Mouse (Mus musculus) myocyte (in vitro differentiated cells): ENCODE measurements around the gene Foxk1. TPM values are rescaled to one million over a fixed set of nuclear protein-coding genes. Genes with fewer than 3 reads are reported as not detected.

Source experiments
- H3K27me3 ChIP-seq: one replicate; pipeline ENCODE4 v1.6.1; 2011; ENCODE audit not compliant: control insufficient read depth, insufficient read depth, insufficient read length
- H3K36me3 ChIP-seq: one replicate; pipeline ENCODE4 v1.6.1; 2011; ENCODE audit not compliant: control insufficient read depth, insufficient read depth
- H3K4me2 ChIP-seq: one replicate; pipeline ENCODE4 v1.6.1; 2011; ENCODE audit warnings: low read depth, control low read depth
- H3K4me3 ChIP-seq: one replicate; pipeline ENCODE4 v1.5.1; 2011; ENCODE audit warnings: mild to moderate bottlenecking, control low read depth, moderate library complexity
- H3K79me2 ChIP-seq: one replicate; pipeline ENCODE4 v1.6.1; 2011; ENCODE audit not compliant: control insufficient read depth, insufficient read depth
- H3ac ChIP-seq: one replicate; pipeline ENCODE4 v1.6.1; 2011; ENCODE audit not compliant: control insufficient read depth, insufficient read length
- CEBPB ChIP-seq: IDR thresholded peaks from 2 replicates; pipeline ENCODE4 v1.6.1; 2011; ENCODE audit warnings: mild to moderate bottlenecking, moderate library complexity; ENCODE audit not compliant: poor library complexity, insufficient read depth, severe bottlenecking
- E2F4 ChIP-seq: IDR thresholded peaks from one replicate; pipeline ENCODE4 v1.6.1; 2011; ENCODE audit warnings: mild to moderate bottlenecking, control low read depth, moderate library complexity; ENCODE audit not compliant: insufficient read depth
- MAX ChIP-seq: IDR thresholded peaks from one replicate; pipeline ENCODE4 v1.6.1; 2011; ENCODE audit warnings: low read depth, mild to moderate bottlenecking, control low read depth
- MYOD1 ChIP-seq, 3 experiments: IDR thresholded peaks; one replicate each; pipeline ENCODE4 v1.6.1; 2011; ENCODE audit warnings: control low read depth in 2 of 3, low read depth in 2 of 3, mild to moderate bottlenecking in 2 of 3, moderate library complexity in 1 of 3; ENCODE audit not compliant: insufficient read length in 2 of 3, control insufficient read depth in 1 of 3
- MYOG ChIP-seq, 3 experiments: IDR thresholded peaks; one replicate each; pipeline ENCODE4 v1.6.1; 2011; ENCODE audit warnings: control low read depth in 2 of 3, low read depth in 2 of 3, mild to moderate bottlenecking in 2 of 3; ENCODE audit not compliant: insufficient read length in 2 of 3, control insufficient read depth in 1 of 3, insufficient read depth in 1 of 3
- POLR2A ChIP-seq: IDR thresholded peaks from one replicate; pipeline ENCODE4 v1.6.1; 2011; ENCODE audit warnings: low read depth, mild to moderate bottlenecking, control low read depth, moderate library complexity; ENCODE audit not compliant: insufficient read length
- POLR2AphosphoS2 ChIP-seq: IDR thresholded peaks from one replicate; pipeline ENCODE4 v1.6.1; 2011; ENCODE audit warnings: low read depth, control low read depth; ENCODE audit not compliant: insufficient read length
- REST ChIP-seq: IDR thresholded peaks from one replicate; pipeline ENCODE4 v1.6.1; 2011; ENCODE audit warnings: mild to moderate bottlenecking, control low read depth, moderate library complexity; ENCODE audit not compliant: insufficient read depth, insufficient read length
- SRF ChIP-seq: IDR thresholded peaks from one replicate; pipeline ENCODE4 v1.6.1; 2011; ENCODE audit warnings: low read depth; ENCODE audit not compliant: control insufficient read depth, insufficient read length
- TCF12 ChIP-seq: IDR thresholded peaks from one replicate; pipeline ENCODE4 v1.6.1; 2011; ENCODE audit warnings: mild to moderate bottlenecking, control low read depth; ENCODE audit not compliant: poor library complexity, insufficient read depth, severe bottlenecking
- TCF3 ChIP-seq: IDR thresholded peaks from one replicate; pipeline ENCODE4 v1.6.1; 2011; ENCODE audit warnings: low read depth, control low read depth; ENCODE audit not compliant: insufficient read length
- USF1 ChIP-seq: IDR thresholded peaks from one replicate; pipeline ENCODE4 v1.6.1; 2011; ENCODE audit warnings: low read depth, mild to moderate bottlenecking, control low read depth, moderate library complexity
- polyA plus RNA-seq: library from polyadenylated mRNA; unstranded; fragments of >200 nt; fragmentation: generic; extraction: Trizol; gene quantifications from one replicate; pipeline ENCODE4 v1.2.1, GENCODE M21; 2012; ENCODE audit warnings: missing spikeins

Foxk1 gene
- polyA plus RNA-seq, 1 experiment: 10.4 TPM

DNA sequence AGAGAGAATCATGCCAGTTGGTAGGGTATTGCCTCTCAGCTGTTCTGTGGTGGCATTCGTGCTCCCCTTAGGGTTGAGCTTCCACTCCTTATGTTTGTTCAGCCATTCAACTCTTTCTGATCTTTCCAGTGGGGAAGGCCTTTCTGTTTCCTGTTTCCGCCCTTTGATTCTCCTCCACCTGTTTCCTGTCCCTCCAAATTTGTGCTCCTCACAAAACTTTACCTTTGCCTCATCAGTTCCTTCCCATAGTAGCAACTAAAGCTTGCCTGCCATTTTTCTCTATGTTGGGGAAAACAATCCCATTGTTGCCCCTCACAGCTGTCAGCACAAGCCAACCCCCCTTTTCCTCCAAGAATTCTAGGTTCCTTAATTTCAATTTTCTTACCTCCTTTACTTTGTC is 23.2 kb upstream of the Foxk1 start:
- no peaks in the 10 kb centered on the region for H3K79me2 ChIP-seq
- no peak overlapping the region for H3K4me2 ChIP-seq
- H3K36me3 ChIP-seq: no peaks in the 10 kb centered on the region
- no peak overlapping the region for H3K4me3 ChIP-seq
- H3K27me3 ChIP-seq: no peaks in the 10 kb centered on the region
- TF ChIP-seq CEBPB (no peak), TCF12 (no peak), POLR2AphosphoS2 (no peak), REST (no peak), USF1 (no peak), MYOG (IDR thresholded peaks at IDR 0.05; ENCODE audit: control insufficient read depth in 1 of 3, insufficient read depth in 1 of 3, insufficient read length in 2 of 3, low read depth in 2 of 3) (no peak), SRF (no peak), POLR2A (no peak), MAX (no peak), TCF3 (no peak), MYOD1 (IDR thresholded peaks at IDR 0.05; ENCODE audit: control insufficient read depth in 1 of 3, insufficient read length in 2 of 3, low read depth in 2 of 3) (no peak), E2F4 (no peak)
- no peak overlapping the region for H3ac ChIP-seq

DNA sequence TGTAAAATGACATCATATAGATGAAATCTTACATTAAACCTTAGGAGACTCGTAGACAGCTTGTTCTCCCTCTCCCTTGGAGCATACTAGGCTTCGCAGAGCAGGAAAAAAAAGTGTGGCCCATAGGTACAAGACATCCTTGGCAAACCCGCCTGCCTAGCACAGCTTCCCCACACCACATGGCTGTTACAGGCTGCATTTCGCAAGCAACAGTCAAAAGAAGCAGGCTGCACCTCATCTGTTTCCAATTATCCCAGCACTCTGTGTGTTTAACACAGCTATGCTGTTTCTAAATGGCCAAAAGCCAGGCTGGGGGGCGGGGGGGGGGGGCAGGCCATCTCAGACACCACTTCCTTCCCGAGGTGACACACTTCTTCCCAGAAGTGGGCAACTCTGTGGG is 20.8 kb upstream of the Foxk1 start:
- peak overlapping the region; percentile 27 for H3K4me2 ChIP-seq
- no peaks in the 10 kb centered on the region for H3K79me2 ChIP-seq
- H3ac ChIP-seq: no peak overlapping the region
- no peak overlapping the region for H3K4me3 ChIP-seq
- no peaks in the 10 kb centered on the region for H3K36me3 ChIP-seq
- H3K27me3 ChIP-seq: no peaks in the 10 kb centered on the region
- TF ChIP-seq CEBPB (peak; percentile 79), REST (no peak)

DNA sequence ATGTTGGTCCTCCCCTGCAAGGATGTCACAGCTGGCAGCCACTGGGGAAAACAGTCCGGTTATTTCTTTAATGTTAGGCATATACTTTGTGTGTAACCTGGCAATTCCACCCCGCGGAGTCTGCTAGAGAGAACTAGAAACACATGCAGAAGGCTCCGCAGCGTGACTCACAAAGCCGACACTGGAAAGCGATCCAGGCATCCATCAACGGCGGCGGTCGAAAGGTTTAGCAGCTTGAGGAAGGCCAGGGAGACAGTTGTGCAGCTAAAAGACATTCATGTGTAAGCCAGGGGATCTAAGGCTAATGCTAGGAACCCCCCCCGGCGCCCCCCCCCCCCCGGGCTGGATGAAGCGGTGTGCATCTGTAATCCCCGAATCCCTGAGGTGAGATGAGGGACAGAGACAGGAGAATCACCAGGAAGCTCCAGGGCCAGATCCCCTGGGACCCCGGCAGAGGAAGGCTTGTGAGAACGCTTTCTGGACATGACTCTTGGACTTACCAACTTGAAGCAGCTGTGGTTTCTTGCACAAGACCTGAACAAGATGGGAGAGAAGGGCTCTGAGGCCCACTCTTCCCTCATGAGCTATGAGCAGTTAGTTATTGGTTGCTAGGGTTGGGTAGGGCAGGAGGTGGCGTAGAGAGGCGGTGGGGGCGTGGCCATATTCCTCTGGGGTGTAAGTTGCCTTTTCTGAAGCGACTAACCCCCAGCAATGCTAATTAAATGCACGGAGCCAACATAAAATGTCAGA is 16.2 kb upstream of the Foxk1 start:
- no peaks in the 10 kb centered on the region for H3K36me3 ChIP-seq
- no peak overlapping the region for H3ac ChIP-seq
- no peaks in the 10 kb centered on the region for H3K79me2 ChIP-seq
- H3K4me2 ChIP-seq: peak overlapping the region; percentile 38
- TF ChIP-seq TCF12: no peak
- no peak for TF ChIP-seq SRF
- TF ChIP-seq POLR2AphosphoS2: no peak
- no peak for TF ChIP-seq CEBPB
- no peak for TF ChIP-seq TCF3
- TF ChIP-seq MAX: no peak
- TF ChIP-seq USF1: no peak
- no peak overlapping the region for H3K4me3 ChIP-seq
- no peaks in the 10 kb centered on the region for H3K27me3 ChIP-seq

DNA sequence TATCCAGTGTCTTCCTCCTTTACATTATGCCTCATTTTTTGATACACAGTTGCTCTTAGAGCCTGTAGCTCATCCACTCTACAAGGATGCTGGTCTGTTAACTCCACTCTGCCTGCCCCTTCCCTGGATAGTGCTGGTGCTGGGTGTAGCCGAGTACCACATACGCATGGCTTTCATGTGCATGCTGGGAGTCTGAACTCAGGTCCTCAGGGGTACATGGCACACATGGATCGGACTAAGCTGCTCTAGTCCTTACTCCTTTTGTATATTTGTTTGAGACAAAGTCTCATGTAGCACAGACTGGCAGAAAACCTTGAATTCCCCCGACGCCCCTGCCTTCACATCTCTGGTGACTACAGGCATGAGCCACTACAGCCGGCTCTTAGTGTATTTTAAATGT is 15.0 kb upstream of the Foxk1 start:
- TF ChIP-seq POLR2A: no peak
- TF ChIP-seq TCF3: no peak
- no peak for TF ChIP-seq E2F4
- no peak for TF ChIP-seq SRF
- TF ChIP-seq MAX: no peak
- no peak for TF ChIP-seq USF1
- TF ChIP-seq CEBPB: no peak
- TF ChIP-seq TCF12: no peak
- TF ChIP-seq POLR2AphosphoS2: no peak
- TF ChIP-seq REST: no peak
- TF ChIP-seq MYOD1 (IDR thresholded peaks at IDR 0.05; ENCODE audit: control insufficient read depth in 1 of 3, insufficient read length in 2 of 3, low read depth in 2 of 3): no peak
- TF ChIP-seq MYOG (IDR thresholded peaks at IDR 0.05; ENCODE audit: control insufficient read depth in 1 of 3, insufficient read depth in 1 of 3, insufficient read length in 2 of 3, low read depth in 2 of 3): no peak
- Histone ChIP-seq H3K36me3 (no peaks in the 10 kb centered on the region), H3K79me2 (no peaks in the 10 kb centered on the region), H3ac (no peak overlapping the region), H3K27me3 (no peaks in the 10 kb centered on the region), H3K4me2 (no peak overlapping the region), H3K4me3 (no peak overlapping the region)

DNA sequence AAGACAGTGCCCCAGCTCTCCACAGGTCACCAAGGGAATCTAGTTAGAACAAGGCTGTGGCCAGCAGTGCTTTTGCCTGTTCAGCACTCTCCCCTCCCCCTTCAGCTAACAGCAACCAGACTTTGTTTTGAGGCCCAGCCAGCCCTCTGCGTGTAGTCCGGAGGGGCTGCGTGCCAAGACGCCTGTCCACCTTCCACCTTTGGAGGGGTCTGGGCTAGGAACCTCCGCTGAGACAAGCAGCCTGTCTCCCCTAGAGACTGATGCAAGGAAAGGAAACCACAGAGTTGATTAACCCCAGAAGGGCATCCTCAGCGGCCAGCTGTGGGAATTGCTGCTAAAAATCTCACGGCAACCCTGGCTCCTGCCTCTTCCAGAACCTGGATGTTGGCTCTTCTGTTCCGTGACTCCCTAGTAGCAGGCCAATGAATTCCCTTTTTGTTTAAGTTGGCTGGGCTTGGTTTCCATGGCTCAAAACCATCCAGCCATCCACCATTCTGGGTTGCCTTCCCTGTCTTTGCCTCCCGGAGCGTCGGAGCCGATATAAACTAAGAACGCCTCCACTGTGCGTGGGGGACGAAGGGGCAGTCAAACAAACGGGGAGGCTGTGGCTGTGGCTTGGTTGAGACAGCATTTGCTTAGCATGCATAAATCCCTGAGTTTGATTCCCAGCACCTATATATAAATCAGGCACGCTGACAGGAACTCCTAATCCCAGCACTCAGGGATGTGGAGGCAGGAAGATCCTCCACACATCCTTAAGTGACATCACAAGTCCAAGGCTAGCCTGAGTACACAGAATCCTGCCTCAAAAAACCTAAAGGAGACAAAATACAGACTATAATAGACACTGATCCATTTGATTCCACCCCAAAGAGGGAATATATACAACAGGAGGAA is 14.3 kb upstream of the Foxk1 start:
- TF ChIP-seq POLR2A (no peak), MYOG (IDR thresholded peaks at IDR 0.05; ENCODE audit: control insufficient read depth in 1 of 3, insufficient read depth in 1 of 3, insufficient read length in 2 of 3, low read depth in 2 of 3) (no peak), POLR2AphosphoS2 (no peak), MYOD1 (IDR thresholded peaks at IDR 0.05; ENCODE audit: control insufficient read depth in 1 of 3, insufficient read length in 2 of 3, low read depth in 2 of 3) (no peak), TCF3 (no peak), REST (no peak), CEBPB (peak; percentile 86), E2F4 (no peak), MAX (no peak)
- Histone ChIP-seq H3K27me3 (no peaks in the 10 kb centered on the region), H3K79me2 (no peaks in the 10 kb centered on the region), H3K4me3 (no peak overlapping the region), H3K4me2 (no peak overlapping the region), H3K36me3 (no peaks in the 10 kb centered on the region), H3ac (no peak overlapping the region)
